8 mouse cellular contexts compared by ENCODE assay signal in genomic region chr5:142478829-142479435, GRCm38 (mm10). TPM values are rescaled to one million over a fixed set of nuclear protein-coding genes. Genes with fewer than 3 reads are reported as not detected.
DNase-seq lines count a peak whose midpoint lies in the region.

No protein-coding gene starts in this region.

- DNase-seq in adrenal gland, adult 18-20 months (ENCODE audit: low spot score in 2 of 2), result peak; percentile 76 to 84
- peak; percentile 94 for DNase-seq in embryo, embryonic 10 days (ENCODE audit: low spot score)
- DNase-seq in gastrocnemius, postnatal 10 days, result peak; percentile 93
- DNase-seq in induced T-regulatory cell, adult 2 months (ENCODE audit: low read depth), result peak; percentile 83
- DNase-seq in left cerebral cortex, postnatal 10 days (ENCODE audit: extremely low spot score in 1 of 2, low spot score in 2 of 2), result peak; percentile 80 to 89
- DNase-seq in mesoderm, embryonic 11.5 days (ENCODE audit: low read depth, low spot score), result peak; percentile 87
- DNase-seq in right cerebral cortex, postnatal 25 days, result peak; percentile 77
- peak; percentile 73 to 89 for DNase-seq in urinary bladder, postnatal 4 days (ENCODE audit: low spot score in 2 of 2)

- intact Hi-C loops in left cerebral cortex, postnatal 10 days (cut with DNase I), result loop anchor here (5.0 kb wide), 1 partner anchor 73 kb away; the partner anchor contains the start of gene Radil

RNA-seq across cellular contexts. Expression of gene Ap5z1, which starts 15.2 kb away (rescaled TPM):
- 10 to 100 TPM; 15.4 to 18.1 TPM for total RNA-seq in adrenal gland, adult 18-20 months (2021)
- 1 to 10 TPM; 4.3 to 4.8 TPM for total RNA-seq in gastrocnemius, postnatal 10 days (2021)
- 10 to 100 TPM; 17.5 to 22.3 TPM for total RNA-seq in left cerebral cortex, postnatal 10 days (2021)

RNA-seq across cellular contexts. Expression of gene Papolb, which starts 50.9 kb away (rescaled TPM):
- total RNA-seq in adrenal gland, adult 18-20 months (2021), result under 1 TPM; 0.10 TPM
- under 1 TPM; 0.18 to 0.19 TPM for total RNA-seq in gastrocnemius, postnatal 10 days (2021)
- total RNA-seq in left cerebral cortex, postnatal 10 days (2021), result under 1 TPM; 0.87 to 0.88 TPM

Comparison
In these comparisons a context has a peak if more than half of its experiments do, and no peak if none do; other contexts are left out.
1. Peak in every context shown above with its lines: DNase-seq.